Mouse (Mus musculus) cerebellum, adult 2 months (tissue): ENCODE measurements around the gene Cib3.

ENCODE experiments used
- CTCF ChIP-seq: fragments of 200-500 bp; IDR thresholded peaks from 2 replicates; pipeline ENCODE4 v1.5.1; 2011; ENCODE audit warnings: low read depth, mild to moderate bottlenecking, control low read depth, low read length, moderate library complexity, borderline replicate concordance; ENCODE audit not compliant: insufficient read depth
- POLR2A ChIP-seq: fragments of 200-500 bp; IDR thresholded peaks from 2 replicates; pipeline ENCODE4 v1.6.1; 2011; ENCODE audit warnings: low read length, control low read depth, borderline replicate concordance; ENCODE audit not compliant: insufficient read depth

GRCm38 (mm10) chr8:72219541-72220363, 7.1 kb upstream of the Cib3 start, which contains the start of gene Fam32a:
- no peak for TF ChIP-seq CTCF
- peak; percentile 49; the same call in 1 of the 2 replicates for TF ChIP-seq POLR2A
